Mouse (Mus musculus) testis, adult 2 months (tissue): Measurements from ENCODE around the gene Tma7. TPM values are rescaled to one million over a fixed set of nuclear protein-coding genes. Genes with fewer than 3 reads are reported as not detected.

Experiments
- H3K27ac ChIP-seq: fragments of 200-500 bp; 2 replicates; pipeline ENCODE4 v1.5.1; 2012; ENCODE audit warnings: low read depth, low read length; ENCODE audit not compliant: control insufficient read depth, insufficient read depth
- H3K27me3 ChIP-seq: fragments of 200-500 bp; 2 replicates; pipeline ENCODE4 v1.6.1; 2012; ENCODE audit warnings: mild to moderate bottlenecking, low read length, moderate library complexity; ENCODE audit not compliant: control insufficient read depth, insufficient read depth
- H3K36me3 ChIP-seq: fragments of 200-500 bp; 2 replicates; pipeline ENCODE4 v1.6.1; 2012; ENCODE audit warnings: mild to moderate bottlenecking, low read length; ENCODE audit not compliant: control insufficient read depth, insufficient read depth
- H3K4me1 ChIP-seq: fragments of 200-500 bp; 2 replicates; pipeline ENCODE4 v1.6.1; 2012; ENCODE audit warnings: low read length; ENCODE audit not compliant: control insufficient read depth, insufficient read depth
- H3K4me3 ChIP-seq: fragments of 200-500 bp; 2 replicates; pipeline ENCODE4 v1.5.1; 2012; ENCODE audit warnings: low read depth, mild to moderate bottlenecking, low read length, moderate library complexity, mixed read lengths; ENCODE audit not compliant: control insufficient read depth
- CTCF ChIP-seq: fragments of 200-500 bp; IDR thresholded peaks from 2 replicates; pipeline ENCODE4 v1.5.1; 2012; ENCODE audit warnings: low read depth, mild to moderate bottlenecking, inconsistent platforms, low read length, moderate library complexity; ENCODE audit not compliant: control insufficient read depth, insufficient read depth, insufficient replicate concordance
- POLR2A ChIP-seq: fragments of 200-500 bp; IDR thresholded peaks from 2 replicates; pipeline ENCODE4 v1.6.1; 2012; ENCODE audit warnings: low read depth, mild to moderate bottlenecking, inconsistent platforms, low read length, moderate library complexity; ENCODE audit not compliant: control insufficient read depth
- polyA plus RNA-seq: library from polyadenylated mRNA; depleted of rRNA; stranded (reverse); fragments of >200 nt; gene quantifications from 2 replicates; pipeline ENCODE4 v1.2.3, GENCODE M21; 2012

Tma7 gene
- polyA plus RNA-seq, 1 experiment: 120 TPM

- H3K36me3 ChIP-seq: no peaks in the 10 kb centered on the region
These were observed 30.9 kb upstream of the Tma7 start for GRCm38 (mm10) chr9:109113331-109113730.

DNA sequence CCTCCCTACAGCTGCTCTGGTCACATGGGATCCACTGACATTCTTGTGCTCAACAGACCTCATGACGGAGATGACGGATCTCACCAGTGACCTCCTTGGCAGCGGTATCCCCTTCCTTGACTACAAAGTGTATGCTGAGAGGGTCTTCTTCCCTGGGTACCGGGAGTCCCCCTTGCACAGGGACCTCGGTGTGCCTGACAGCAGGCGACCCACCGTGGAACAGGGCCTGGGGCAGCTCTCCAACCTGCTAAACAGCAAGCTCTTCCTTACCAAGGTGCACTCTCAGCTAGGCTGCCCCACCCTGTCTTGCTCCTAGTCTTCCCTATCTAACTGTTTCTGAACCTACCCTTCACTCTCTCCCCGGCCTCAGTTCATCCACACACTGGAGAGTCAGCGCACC lies 29.2 kb upstream of the Tma7 start:
- no peaks in the 10 kb centered on the region for H3K36me3 ChIP-seq
- TF ChIP-seq CTCF (no peak), POLR2A (no peak)
- H3K27me3 ChIP-seq: no peaks in the 10 kb centered on the region
- H3K27ac ChIP-seq: no peak overlapping the region
- no peaks in the 10 kb centered on the region for H3K4me1 ChIP-seq
- no peak overlapping the region for H3K4me3 ChIP-seq

More at GRCm38 (mm10) chr9:109113331-109113730, 30.9 kb upstream of the Tma7 start:
- Histone ChIP-seq H3K4me3 (no peak overlapping the region), H3K4me1 (no peaks in the 10 kb centered on the region), H3K27ac (no peak overlapping the region), H3K27me3 (no peaks in the 10 kb centered on the region)
- no peak for TF ChIP-seq POLR2A
- no peak for TF ChIP-seq CTCF

GRCm38 (mm10) chr9:109111101-109111500 lies 28.7 kb upstream of the Tma7 start:
- H3K27ac ChIP-seq: no peak overlapping the region
- H3K36me3 ChIP-seq: no peaks in the 10 kb centered on the region
- no peaks in the 10 kb centered on the region for H3K4me1 ChIP-seq
- no peaks in the 10 kb centered on the region for H3K27me3 ChIP-seq
- H3K4me3 ChIP-seq: no peak overlapping the region
- no peak for TF ChIP-seq POLR2A
- no peak for TF ChIP-seq CTCF

DNA sequence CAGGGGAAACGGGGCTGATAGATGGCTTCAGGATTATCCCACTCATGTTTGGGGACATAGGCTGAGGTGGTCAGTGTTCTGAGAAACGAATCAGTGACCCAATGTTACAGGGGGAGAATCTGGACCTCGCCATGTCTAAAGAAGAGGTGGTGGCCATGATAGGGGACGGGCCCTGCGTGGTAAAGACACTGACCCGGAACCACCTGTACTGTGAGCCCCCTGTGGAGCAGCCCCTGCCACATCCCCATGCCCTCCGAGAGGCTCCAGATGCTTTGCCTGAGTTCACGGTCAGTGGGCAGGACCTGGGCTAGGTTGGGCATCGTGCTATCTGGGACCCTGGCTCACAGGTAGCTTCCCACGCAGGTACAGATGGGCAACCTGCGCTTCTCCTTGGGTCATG lies 27.9 kb upstream of the Tma7 start:
- no peaks in the 10 kb centered on the region for H3K36me3 ChIP-seq
- H3K4me3 ChIP-seq: no peak overlapping the region
- no peak for TF ChIP-seq CTCF
- no peak for TF ChIP-seq POLR2A
- H3K27me3 ChIP-seq: no peaks in the 10 kb centered on the region
- H3K27ac ChIP-seq: no peak overlapping the region
- H3K4me1 ChIP-seq: no peaks in the 10 kb centered on the region

DNA sequence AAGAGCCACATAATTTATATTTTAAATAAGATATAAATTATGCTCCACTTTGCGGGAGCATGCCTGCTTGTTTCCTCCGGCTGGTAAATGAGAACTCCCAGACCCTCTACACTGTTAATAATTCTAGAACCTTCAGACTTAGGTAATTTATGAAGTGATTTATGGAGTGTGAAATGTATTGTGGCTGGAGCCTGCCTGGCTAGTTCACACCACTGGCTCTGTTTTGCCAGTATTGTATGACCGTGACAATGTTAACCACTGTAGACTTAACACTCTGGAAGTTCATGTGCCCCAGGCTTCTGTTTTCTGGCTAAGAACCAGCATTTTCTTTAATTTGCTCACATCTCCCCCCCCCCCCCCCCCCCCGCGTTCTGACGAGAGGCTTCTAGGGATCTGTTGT lies 25.0 kb upstream of the Tma7 start:
- no peaks in the 10 kb centered on the region for H3K36me3 ChIP-seq

GRCm38 (mm10) chr9:109105648-109106047 lies 23.3 kb upstream of the Tma7 start:
- H3K36me3 ChIP-seq: no peaks in the 10 kb centered on the region
- TF ChIP-seq POLR2A (no peak), CTCF (no peak)
- H3K27ac ChIP-seq: no peak overlapping the region
- H3K4me1 ChIP-seq: no peaks in the 10 kb centered on the region
- no peak overlapping the region for H3K4me3 ChIP-seq
- H3K27me3 ChIP-seq: no peaks in the 10 kb centered on the region

More for the DNA sequence above, 25.0 kb upstream of the Tma7 start:
- H3K27me3 ChIP-seq: no peaks in the 10 kb centered on the region
- H3K4me1 ChIP-seq: no peaks in the 10 kb centered on the region
- H3K27ac ChIP-seq: no peak overlapping the region
- H3K4me3 ChIP-seq: no peak overlapping the region
- TF ChIP-seq CTCF: no peak
- TF ChIP-seq POLR2A: no peak

GRCm38 (mm10) chr9:109105011-109105410 lies 22.6 kb upstream of the Tma7 start:
- H3K4me3 ChIP-seq: no peak overlapping the region
- H3K36me3 ChIP-seq: no peaks in the 10 kb centered on the region
- no peaks in the 10 kb centered on the region for H3K27me3 ChIP-seq
- TF ChIP-seq POLR2A: no peak
- no peak for TF ChIP-seq CTCF
- no peaks in the 10 kb centered on the region for H3K4me1 ChIP-seq
- H3K27ac ChIP-seq: no peak overlapping the region

GRCm38 (mm10) chr9:109104083-109104482 lies 21.7 kb upstream of the Tma7 start:
- Histone ChIP-seq H3K27me3 (no peaks in the 10 kb centered on the region), H3K4me1 (no peaks in the 10 kb centered on the region), H3K27ac (no peak overlapping the region), H3K4me3 (no peak overlapping the region), H3K36me3 (no peaks in the 10 kb centered on the region)
- TF ChIP-seq POLR2A (no peak), CTCF (no peak)
